Mouse (Mus musculus) midbrain, postnatal 0 days (tissue): ENCODE measurements around the gene Ccl9. TPM values are rescaled to one million over a fixed set of nuclear protein-coding genes. Genes with fewer than 3 reads are reported as not detected.

Experiments used
- ATAC-seq: fragments of 200-750 bp; cut with Nextera tagmentation; 2 replicates; pipeline ENCODE4 v1.8.0; 2017; ENCODE audit warnings: moderate number of reproducible peaks, mild to moderate bottlenecking, moderate TSS enrichment, moderate library complexity; ENCODE audit not compliant: low FRiP score
- DNase-seq: peaks from one replicate; pipeline ENCODE4 v3.0.0-alpha.2; 2015; ENCODE audit warnings: low spot score
- H3K27ac ChIP-seq: fragments of 300-500 bp; sonication (generic); 2 replicates; pipeline ENCODE4 v1.5.1; 2014; ENCODE audit warnings: low read depth, mild to moderate bottlenecking, low read length, mixed read lengths
- H3K27me3 ChIP-seq: fragments of 300-500 bp; sonication (generic); 2 replicates; pipeline ENCODE4 v1.6.1; 2014; ENCODE audit warnings: low read length, control low read depth, mixed read lengths; ENCODE audit not compliant: insufficient read depth
- H3K36me3 ChIP-seq: fragments of 300-500 bp; sonication (generic); 2 replicates; pipeline ENCODE4 v1.6.1; 2014; ENCODE audit warnings: low read length, control low read depth, mixed read lengths; ENCODE audit not compliant: insufficient read depth
- H3K4me1 ChIP-seq: fragments of 300-500 bp; sonication (generic); 2 replicates; pipeline ENCODE4 v1.6.1; 2014; ENCODE audit warnings: mild to moderate bottlenecking, control low read depth, antibody characterized with exemption, low read length, mixed read lengths; ENCODE audit not compliant: insufficient read depth
- H3K4me2 ChIP-seq: fragments of 300-500 bp; sonication (generic); 2 replicates; pipeline ENCODE4 v1.6.1; 2014; ENCODE audit warnings: low read depth, mild to moderate bottlenecking, low read length, mixed read lengths; ENCODE audit not compliant: poor library complexity, severe bottlenecking
- H3K4me3 ChIP-seq: fragments of 300-500 bp; sonication (generic); 2 replicates; pipeline ENCODE4 v1.5.1; 2014; ENCODE audit warnings: low read depth, mild to moderate bottlenecking, low read length, moderate library complexity
- H3K9ac ChIP-seq: fragments of 300-500 bp; sonication (generic); replicated peaks from 2 replicates; pipeline ENCODE4 v1.6.1; 2014; ENCODE audit warnings: mild to moderate bottlenecking, low read length, moderate library complexity, mixed read lengths; ENCODE audit not compliant: poor library complexity, severe bottlenecking
- H3K9me3 ChIP-seq: fragments of 300-500 bp; sonication (generic); 2 replicates; pipeline ENCODE4 v1.6.1; 2016; ENCODE audit warnings: low read length, control low read depth
- CTCF ChIP-seq: IDR thresholded peaks from 2 replicates; pipeline ENCODE4 v1.5.1; 2016; ENCODE audit warnings: antibody characterized with exemption, mild to moderate bottlenecking
- WGBS: fragments of 180-500 bp; shearing (Covaris S2); extraction: QIAGEN DNeasy Blood & Tissue Kit; methylation state at CpG from one replicate; pipeline ENCODE4 v1.1.7; 2014; 5-methylcytosine and 5-hydroxymethylcytosine counted together
- polyA plus RNA-seq: library from polyadenylated mRNA; unstranded; fragments of >200 nt; fragmentation: Nextera tagmentation; extraction: Ambion mirVana; gene quantifications from 2 replicates; pipeline ENCODE4 v1.2.1, GENCODE M21; 2015
- total RNA-seq: library from RNA; depleted of rRNA; stranded (reverse); fragments of >200 nt; gene quantifications from 2 replicates; pipeline ENCODE4 v1.2.3, GENCODE M21; 2014

The Ccl9 gene
- total and polyA plus RNA-seq, 2 experiments from 2014 or later, result 1.9 to 2.9 TPM

- Histone ChIP-seq H3K9me3 (no peaks in the 10 kb centered on the region), H3K4me1 (no peaks in the 10 kb centered on the region), H3K27me3 (no peaks in the 10 kb centered on the region), H3K4me3 (no peak overlapping the region), H3K27ac (no peak overlapping the region), H3K9ac (no peak overlapping the region), H3K36me3 (no peaks in the 10 kb centered on the region), H3K4me2 (no peak overlapping the region)
- DNase-seq, result no peak
- 58% methylated on average over 1 of the region's 1 CpGs for WGBS
- no peak for ATAC-seq
- TF ChIP-seq CTCF, result no peak
Measured at GRCm38 (mm10) chr11:83606396-83606795, 28.0 kb upstream of the Ccl9 start.

- no peak for DNase-seq
- Histone ChIP-seq H3K9me3 (no peaks in the 10 kb centered on the region), H3K4me1 (no peaks in the 10 kb centered on the region), H3K27ac (no peak overlapping the region), H3K27me3 (no peaks in the 10 kb centered on the region), H3K36me3 (no peaks in the 10 kb centered on the region), H3K9ac (no peak overlapping the region), H3K4me3 (no peak overlapping the region), H3K4me2 (no peak overlapping the region)
- no peak for ATAC-seq
- 93% methylated on average over 3 of the region's 3 CpGs for WGBS
- no peak for TF ChIP-seq CTCF
Measured at GRCm38 (mm10) chr11:83605535-83605934, 27.1 kb upstream of the Ccl9 start.

GRCm38 (mm10) chr11:83604698-83605097 lies 26.3 kb upstream of the Ccl9 start:
- 91% methylated on average over 4 of the region's 4 CpGs for WGBS

GRCm38 (mm10) chr11:83603399-83603798 lies 25.0 kb upstream of the Ccl9 start:
- H3K9me3 ChIP-seq, result no peaks in the 10 kb centered on the region
- 96% methylated on average over 3 of the region's 3 CpGs for WGBS
- no peak for ATAC-seq
- H3K4me1 ChIP-seq, result no peaks in the 10 kb centered on the region
- H3K9ac ChIP-seq, result no peak overlapping the region
- no peaks in the 10 kb centered on the region for H3K36me3 ChIP-seq
- no peaks in the 10 kb centered on the region for H3K27me3 ChIP-seq
- no peak overlapping the region for H3K4me2 ChIP-seq
- no peak overlapping the region for H3K4me3 ChIP-seq
- TF ChIP-seq CTCF, result no peak
- no peak overlapping the region for H3K27ac ChIP-seq
- DNase-seq, result no peak

More at GRCm38 (mm10) chr11:83604698-83605097, 26.3 kb upstream of the Ccl9 start:
- Histone ChIP-seq H3K36me3 (no peaks in the 10 kb centered on the region), H3K4me1 (no peaks in the 10 kb centered on the region), H3K4me2 (no peak overlapping the region), H3K4me3 (no peak overlapping the region), H3K27ac (no peak overlapping the region), H3K27me3 (no peaks in the 10 kb centered on the region), H3K9me3 (no peaks in the 10 kb centered on the region), H3K9ac (no peak overlapping the region)
- no peak for ATAC-seq
- no peak for TF ChIP-seq CTCF
- no peak for DNase-seq

GRCm38 (mm10) chr11:83600576-83600975 lies 22.1 kb upstream of the Ccl9 start:
- no peaks in the 10 kb centered on the region for H3K27me3 ChIP-seq
- DNase-seq (no peak), ATAC-seq (no peak)
- no peak overlapping the region for H3K4me2 ChIP-seq
- no peaks in the 10 kb centered on the region for H3K36me3 ChIP-seq
- no peak overlapping the region for H3K4me3 ChIP-seq
- no peaks in the 10 kb centered on the region for H3K9me3 ChIP-seq
- H3K27ac ChIP-seq, result no peak overlapping the region
- H3K4me1 ChIP-seq, result no peaks in the 10 kb centered on the region
- no peak overlapping the region for H3K9ac ChIP-seq
- no peak for TF ChIP-seq CTCF
- WGBS, result 93% methylated on average over 2 of the region's 2 CpGs

- Histone ChIP-seq H3K4me1 (no peaks in the 10 kb centered on the region), H3K4me3 (no peak overlapping the region), H3K27me3 (no peaks in the 10 kb centered on the region), H3K4me2 (no peak overlapping the region), H3K9ac (no peak overlapping the region), H3K9me3 (no peaks in the 10 kb centered on the region), H3K36me3 (no peaks in the 10 kb centered on the region), H3K27ac (no peak overlapping the region)
- no peak for TF ChIP-seq CTCF
- DNase-seq, result no peak
- no peak for ATAC-seq
- 90% methylated on average over 3 of the region's 3 CpGs for WGBS
Measured at GRCm38 (mm10) chr11:83598991-83599390, 20.6 kb upstream of the Ccl9 start.
